Mouse (Mus musculus) stomach, postnatal 0 days (tissue): Measurements from ENCODE around the gene Olfr465-ps1. TPM values are rescaled to one million over a fixed set of nuclear protein-coding genes. Genes with fewer than 3 reads are reported as not detected.

Source experiments
- ATAC-seq: fragments of 200-750 bp; cut with Nextera tagmentation; 2 replicates; pipeline ENCODE4 v1.8.0; 2017; ENCODE audit not compliant: low FRiP score, low TSS enrichment
- DNase-seq: peaks from one replicate; pipeline ENCODE4 v3.0.0-alpha.2; 2016; ENCODE audit warnings: low spot score
- H3K27ac ChIP-seq: fragments of 300-500 bp; sonication (generic); replicated peaks from 2 replicates; pipeline ENCODE4 v1.5.1; 2014; ENCODE audit warnings: mild to moderate bottlenecking, control low read depth
- H3K27me3 ChIP-seq: fragments of 300-500 bp; sonication (generic); 2 replicates; pipeline ENCODE4 v1.6.1; 2014; ENCODE audit warnings: low read length; ENCODE audit not compliant: control insufficient read depth, insufficient read depth
- H3K36me3 ChIP-seq: fragments of 300-500 bp; sonication (generic); 2 replicates; pipeline ENCODE4 v1.6.1; 2014; ENCODE audit warnings: low read length, mixed read lengths; ENCODE audit not compliant: control insufficient read depth, insufficient read depth
- H3K4me1 ChIP-seq: fragments of 300-500 bp; sonication (generic); replicated peaks from 2 replicates; pipeline ENCODE4 v1.6.1; 2014; ENCODE audit warnings: antibody characterized with exemption; ENCODE audit not compliant: control insufficient read depth, insufficient read depth
- H3K4me2 ChIP-seq: fragments of 300-500 bp; sonication (generic); replicated peaks from 2 replicates; pipeline ENCODE4 v1.6.1; 2014; ENCODE audit warnings: low read depth, mild to moderate bottlenecking, control low read depth, moderate library complexity
- H3K4me3 ChIP-seq: fragments of 300-500 bp; sonication (generic); 2 replicates; pipeline ENCODE4 v1.5.1; 2014; ENCODE audit warnings: low read depth, low read length, control low read depth
- H3K9ac ChIP-seq: fragments of 300-500 bp; sonication (generic); 2 replicates; pipeline ENCODE4 v1.6.1; 2014; ENCODE audit warnings: mild to moderate bottlenecking, low read length, control low read depth, mixed read lengths
- H3K9me3 ChIP-seq: fragments of 300-500 bp; sonication (generic); 2 replicates; pipeline ENCODE4 v1.6.1; 2016; ENCODE audit warnings: low read length; ENCODE audit not compliant: control insufficient read depth
- CTCF ChIP-seq: IDR thresholded peaks from 2 replicates; pipeline ENCODE4 v1.5.1; 2016; ENCODE audit warnings: antibody characterized with exemption, low read depth, mild to moderate bottlenecking, moderate library complexity
- EP300 ChIP-seq: optimal IDR thresholded peaks from 2 replicates; pipeline ENCODE3; 2016; ENCODE audit warnings: antibody characterized with exemption
- WGBS: fragments of 180-500 bp; shearing (Covaris S2); extraction: QIAGEN DNeasy Blood & Tissue Kit; methylation state at CpG from one replicate; pipeline ENCODE4 v1.1.7; 2014; 5-methylcytosine and 5-hydroxymethylcytosine counted together
- polyA plus RNA-seq: library from polyadenylated mRNA; unstranded; fragments of >200 nt; fragmentation: Nextera tagmentation; extraction: Ambion mirVana; gene quantifications from 2 replicates; pipeline ENCODE4 v1.2.1, GENCODE M21; 2015

Olfr465-ps1 gene
- polyA plus RNA-seq, 1 experiment from 2014 or later, result not detected

DNA sequence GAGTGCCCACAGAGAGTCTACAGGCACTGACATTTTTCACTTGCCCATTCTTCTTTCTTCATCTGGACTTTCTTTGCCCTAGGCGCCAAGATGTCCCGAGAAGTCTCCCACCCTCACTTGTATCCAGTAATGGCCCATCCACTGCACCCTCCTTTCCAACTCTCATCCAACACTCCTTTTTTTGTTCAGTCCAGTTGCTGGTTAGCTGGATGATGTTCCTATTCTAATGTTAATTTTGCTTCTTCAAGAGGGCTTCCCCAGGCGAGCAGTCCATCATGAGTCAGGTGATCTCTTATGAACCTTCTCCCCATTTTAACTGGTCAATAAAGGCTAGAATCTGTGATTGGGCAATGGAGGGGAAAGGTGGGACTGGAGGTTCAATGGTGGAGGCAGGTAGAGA is 36.2 kb downstream of the Olfr465-ps1 start:
- WGBS, result 78% methylated on average over 3 of the region's 3 CpGs
- Histone ChIP-seq H3K27me3 (no peaks in the 10 kb centered on the region), H3K4me2 (no peak overlapping the region)

DNA sequence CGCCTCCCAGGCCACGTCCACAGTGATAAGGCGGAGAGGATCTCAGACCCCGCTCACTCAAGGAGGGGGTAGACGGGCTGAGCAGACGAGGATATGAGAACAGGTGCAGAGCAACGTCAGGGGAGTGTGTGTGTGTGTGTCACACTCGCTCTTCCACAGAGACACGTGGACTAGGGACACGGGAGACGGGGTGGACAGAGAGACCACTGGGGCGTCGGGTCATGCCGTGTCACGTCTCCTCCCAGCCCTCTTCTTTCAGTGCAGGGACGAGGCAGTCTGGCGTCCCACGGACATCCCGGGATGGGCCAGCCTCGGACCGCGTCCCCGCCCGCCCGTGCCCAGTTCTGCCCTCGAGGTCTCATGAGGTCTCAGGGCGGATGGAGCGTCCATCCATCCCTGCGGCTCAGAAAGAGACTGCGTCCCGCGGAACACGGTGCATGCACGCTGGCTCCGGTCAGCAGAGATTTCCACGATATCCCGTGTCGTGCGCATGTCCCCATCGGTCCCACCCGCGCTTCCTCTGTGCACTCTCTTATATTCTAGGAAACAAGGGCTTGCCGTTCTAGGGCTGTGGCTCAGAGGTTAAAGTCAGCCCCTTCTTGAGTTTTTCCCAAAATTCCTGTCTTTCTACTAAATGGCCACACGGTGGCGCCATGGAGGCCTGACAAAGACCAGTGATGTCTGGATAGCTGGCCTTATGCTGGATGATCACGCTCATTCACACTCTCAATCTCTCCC is 38.0 kb downstream of the Olfr465-ps1 start:
- H3K9ac ChIP-seq, result no peak overlapping the region; the same call in 1 of the 2 replicates
- WGBS, result 20% methylated on average over 46 of the region's 46 CpGs

More for the DNA sequence above, 36.2 kb downstream of the Olfr465-ps1 start:
- ATAC-seq, result no peak
- no peak overlapping the region for H3K4me3 ChIP-seq
- H3K9me3 ChIP-seq, result no peaks in the 10 kb centered on the region
- no peak overlapping the region for H3K27ac ChIP-seq
- no peak overlapping the region for H3K9ac ChIP-seq
- no peak for TF ChIP-seq EP300
- TF ChIP-seq CTCF, result no peak
- no peaks in the 10 kb centered on the region for H3K4me1 ChIP-seq
- DNase-seq, result no peak
- no peaks in the 10 kb centered on the region for H3K36me3 ChIP-seq

DNA sequence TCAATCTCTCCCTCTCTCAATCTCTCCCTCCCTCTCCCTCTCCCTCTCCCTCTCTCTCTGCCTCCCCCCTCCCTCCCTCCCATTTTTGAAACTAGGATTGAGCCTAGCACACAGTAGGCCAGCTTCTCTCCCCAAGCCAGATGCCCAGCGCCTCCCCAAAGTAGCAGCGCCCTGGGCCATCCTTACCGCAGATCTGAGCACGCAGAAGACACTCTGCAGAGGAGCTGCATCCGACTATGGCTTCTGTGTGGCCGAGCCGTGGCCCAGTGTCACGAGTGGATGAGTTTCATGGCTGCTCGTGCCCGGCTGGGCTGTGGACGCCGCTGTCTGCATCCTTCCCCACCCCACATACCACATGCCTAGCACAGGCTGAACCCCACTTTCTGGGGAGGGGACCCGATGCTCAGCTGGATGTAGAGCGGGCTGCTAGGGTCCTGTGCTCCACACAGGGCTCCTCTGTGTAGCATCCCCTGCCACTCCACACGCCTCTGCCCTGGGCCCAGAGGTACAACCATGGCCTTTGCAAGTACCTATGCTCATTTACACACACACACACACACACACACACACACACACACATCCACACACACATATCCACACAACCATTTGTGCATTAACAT is 38.7 kb downstream of the Olfr465-ps1 start:
- Histone ChIP-seq H3K9ac (no peak overlapping the region), H3K4me2 (no peak overlapping the region), H3K36me3 (no peaks in the 10 kb centered on the region), H3K9me3 (no peaks in the 10 kb centered on the region), H3K27ac (no peak overlapping the region), H3K4me1 (no peaks in the 10 kb centered on the region), H3K4me3 (no peak overlapping the region), H3K27me3 (no peaks in the 10 kb centered on the region)
- WGBS, result 57% methylated on average over 15 of the region's 15 CpGs
- TF ChIP-seq EP300 (no peak), CTCF (no peak)
- DNase-seq (no peak), ATAC-seq (no peak)

More for the DNA sequence above, 38.0 kb downstream of the Olfr465-ps1 start:
- peak overlapping the region; percentile 44 for H3K4me2 ChIP-seq
- H3K36me3 ChIP-seq, result no peaks in the 10 kb centered on the region
- no peaks in the 10 kb centered on the region for H3K9me3 ChIP-seq
- TF ChIP-seq EP300, result no peak
- peak; percentile 75 for TF ChIP-seq CTCF
- no peak overlapping the region for H3K27ac ChIP-seq
- no peak overlapping the region for H3K4me3 ChIP-seq
- 0 out of 2 replicates have a peak, but pooled peaks have one; percentile 29 for ATAC-seq
- H3K4me1 ChIP-seq, result no peaks in the 10 kb centered on the region
- peak; percentile 26 for DNase-seq
- H3K27me3 ChIP-seq, result no peaks in the 10 kb centered on the region

Other genes with a start within 250 kb of the Olfr465-ps1 start
- gene Cntnap3, start 234.1 kb upstream of the Olfr465-ps1 start, polyA plus RNA-seq, result 0.29 TPM in 2 replicates
- gene Spata31, start 220.7 kb upstream of the Olfr465-ps1 start, polyA plus RNA-seq, result not detected in 2 replicates
- gene Spata31d1c, start 105.0 kb upstream of the Olfr465-ps1 start, polyA plus RNA-seq, result not detected in 2 replicates
- not detected in 2 replicates for gene Prss47, start 85.3 kb upstream of the Olfr465-ps1 start, polyA plus RNA-seq
- gene Mfsd14b, start 25.1 kb upstream of the Olfr465-ps1 start, polyA plus RNA-seq, result 36.6 TPM in 2 replicates
- gene Olfr466, start 12.2 kb downstream of the Olfr465-ps1 start, polyA plus RNA-seq, result 0.04 TPM in 1 of 2 replicates, not detected in the other
- not detected in 2 replicates for gene Nlrp4f, start 67.9 kb downstream of the Olfr465-ps1 start, polyA plus RNA-seq
- gene Gm10775, start 121.5 kb downstream of the Olfr465-ps1 start, polyA plus RNA-seq, result not detected in 2 replicates
- gene Zfp369, start 140.7 kb downstream of the Olfr465-ps1 start, polyA plus RNA-seq, result 3.9 and 4.6 TPM in 2 replicates